Mouse (Mus musculus) CD4-positive helper T cell, adult 2 months (primary cell): ENCODE measurements around the gene Gdf1.

Experiments used
- DNase-seq: peaks from one replicate; pipeline ENCODE4 v3.0.0-alpha.2; 2012; ENCODE audit warnings: low read depth, missing footprints, low spot score

Gene Gdf1

DNA sequence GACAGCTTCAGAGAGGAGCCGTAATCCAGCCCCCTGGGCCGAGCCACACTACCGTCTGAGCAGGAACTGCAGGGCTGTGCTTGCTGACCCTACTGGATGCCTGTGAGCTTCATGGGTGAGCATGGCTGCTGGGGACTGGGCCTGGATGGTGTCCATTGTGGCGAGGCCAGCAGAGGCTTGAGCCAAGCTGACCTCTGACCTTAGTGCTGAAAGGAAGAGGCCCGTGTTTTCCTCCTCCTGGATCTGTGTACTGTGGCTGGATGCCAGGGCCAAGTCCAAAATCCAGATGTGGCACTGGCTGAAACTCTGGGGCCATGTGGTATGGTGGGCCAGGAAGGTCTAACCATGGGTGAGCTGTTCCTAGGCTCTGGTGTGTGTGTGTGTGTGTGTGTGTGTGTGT, 34.4 kb downstream of the Gdf1 start:
- no peak for DNase-seq

DNA sequence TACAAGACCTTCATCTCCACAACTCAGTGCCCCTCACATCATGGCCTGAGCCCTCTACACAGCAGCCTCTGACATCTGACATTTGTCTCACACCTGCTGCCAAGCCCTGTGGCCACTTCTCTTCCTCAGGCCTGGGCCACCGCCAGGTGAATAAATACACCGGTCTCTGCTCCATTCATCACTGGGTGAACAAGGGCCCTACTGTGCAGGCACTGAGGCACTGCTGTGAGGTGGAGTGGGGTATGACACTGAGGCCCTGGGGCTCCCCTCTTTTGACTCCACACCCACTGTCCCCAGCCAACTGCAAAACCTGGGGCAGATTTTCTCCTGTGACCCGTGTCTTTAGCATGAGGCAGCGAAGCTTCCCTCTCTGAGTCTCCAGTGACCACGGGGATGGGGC, 37.0 kb downstream of the Gdf1 start:
- DNase-seq: no peak

GRCm38 (mm10) chr8:70370476-70370875, 40.9 kb downstream of the Gdf1 start:
- DNase-seq: no peak

- DNase-seq: no peak
Observed at GRCm38 (mm10) chr8:70371951-70372350, 42.3 kb downstream of the Gdf1 start.

GRCm38 (mm10) chr8:70373397-70374317, 44.0 kb downstream of the Gdf1 start, which contains the start of gene Comp:
Comp (plus strand) TSS chr8:70373558.
- DNase-seq: no peak

- peak; percentile 69 for DNase-seq
Observed at GRCm38 (mm10) chr8:70374318-70374927, 44.8 kb downstream of the Gdf1 start.

DNA sequence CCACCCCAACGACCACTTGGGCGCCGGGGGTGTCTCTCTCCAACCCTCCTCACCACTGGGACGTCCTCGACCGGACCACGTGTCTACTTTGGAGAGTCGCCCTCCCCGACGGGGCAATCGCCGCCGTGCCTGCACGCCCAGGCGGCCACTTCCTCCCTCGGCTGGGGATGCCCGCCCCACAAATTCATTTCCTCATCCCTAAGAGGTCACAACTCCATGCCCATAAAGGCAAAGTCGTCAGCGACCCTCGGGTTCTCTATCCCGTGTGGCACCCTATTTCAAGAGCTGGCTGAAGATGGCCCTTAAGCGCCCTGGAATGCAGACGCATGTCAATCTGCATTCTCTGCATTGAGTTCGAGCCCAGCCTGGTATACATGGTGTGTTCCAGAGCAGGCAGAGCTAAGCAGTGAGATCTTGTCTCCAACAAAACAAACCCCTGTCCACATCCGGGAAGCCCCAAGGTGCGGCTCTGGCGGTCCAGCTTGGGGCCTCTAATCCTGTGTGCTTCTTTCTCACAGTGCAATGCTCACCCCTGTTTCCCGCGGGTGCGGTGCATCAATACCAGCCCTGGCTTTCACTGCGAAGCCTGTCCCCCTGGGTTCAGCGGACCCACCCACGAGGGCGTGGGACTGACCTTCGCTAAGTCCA, 45.7 kb downstream of the Gdf1 start:
- peak; percentile 59 for DNase-seq

DNA sequence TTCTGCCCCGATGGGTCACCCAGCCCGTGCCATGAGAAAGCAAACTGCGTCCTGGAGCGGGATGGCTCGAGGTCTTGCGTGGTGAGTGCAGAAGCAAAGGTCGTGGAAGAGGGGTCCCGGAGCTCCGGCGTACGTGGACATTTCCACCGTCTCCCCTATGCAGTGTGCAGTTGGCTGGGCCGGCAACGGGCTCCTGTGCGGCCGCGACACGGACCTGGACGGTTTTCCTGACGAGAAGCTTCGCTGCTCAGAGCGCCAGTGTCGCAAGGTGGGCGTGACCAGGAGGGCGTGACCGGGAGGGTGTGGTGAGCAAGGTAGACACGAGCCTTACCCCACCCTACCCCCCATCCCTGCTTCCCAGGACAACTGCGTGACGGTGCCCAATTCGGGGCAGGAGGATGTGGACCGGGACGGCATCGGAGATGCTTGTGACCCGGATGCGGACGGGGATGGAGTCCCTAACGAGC, 46.7 kb downstream of the Gdf1 start:
- DNase-seq: peak; percentile 50

GRCm38 (mm10) chr8:70377049-70377448, 47.4 kb downstream of the Gdf1 start:
- DNase-seq: no peak

GRCm38 (mm10) chr8:70380069-70380468, 50.5 kb downstream of the Gdf1 start:
- no peak for DNase-seq
